Mouse (Mus musculus) right cerebral cortex, postnatal 25 days (tissue): ENCODE measurements at regions not wholly inside any gene's neighbourhood (a gene's known extent, or its start where the extent isn't known, plus 50 kb on each side); places are given as distances from the start of the nearest gene placed in this dataset.

Source experiments
- DNase-seq: peaks from one replicate; pipeline ENCODE4 v3.0.0; 2022

DNA sequence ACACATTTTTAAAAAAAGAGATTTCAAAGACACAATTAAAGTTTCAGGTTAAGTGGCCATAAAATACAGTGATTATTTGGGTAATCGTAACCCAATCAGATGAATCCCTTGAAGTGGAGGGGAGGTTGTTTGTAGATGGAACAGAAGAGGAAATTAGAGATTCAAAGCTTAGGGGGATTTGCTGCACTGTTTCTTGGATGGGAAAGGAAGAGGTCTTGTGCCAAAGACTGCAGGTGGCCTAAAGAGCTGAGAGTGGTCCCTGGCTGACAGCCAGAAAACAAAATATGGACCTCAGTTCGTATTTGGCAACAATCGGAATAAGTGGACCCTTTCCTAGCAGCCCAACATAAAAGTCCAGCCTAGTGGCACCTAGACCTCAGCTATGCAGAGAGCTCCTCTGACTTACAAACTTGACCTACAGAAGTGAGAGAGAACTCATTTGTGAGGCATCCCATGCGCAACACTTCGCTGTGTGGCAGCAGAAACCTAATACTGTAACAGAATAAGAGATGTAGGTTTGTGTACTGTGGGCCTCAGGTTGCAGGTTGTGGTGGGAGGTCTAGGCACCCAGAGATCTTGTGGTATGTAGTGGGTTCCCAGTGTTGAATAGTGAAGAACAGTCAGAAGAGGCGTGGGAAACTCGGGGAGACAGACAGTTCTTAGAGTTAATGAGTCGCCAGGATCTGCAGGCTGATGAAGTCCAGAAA, 110.0 kb upstream of the Ccdc54 start:
- no peak for DNase-seq

DNA sequence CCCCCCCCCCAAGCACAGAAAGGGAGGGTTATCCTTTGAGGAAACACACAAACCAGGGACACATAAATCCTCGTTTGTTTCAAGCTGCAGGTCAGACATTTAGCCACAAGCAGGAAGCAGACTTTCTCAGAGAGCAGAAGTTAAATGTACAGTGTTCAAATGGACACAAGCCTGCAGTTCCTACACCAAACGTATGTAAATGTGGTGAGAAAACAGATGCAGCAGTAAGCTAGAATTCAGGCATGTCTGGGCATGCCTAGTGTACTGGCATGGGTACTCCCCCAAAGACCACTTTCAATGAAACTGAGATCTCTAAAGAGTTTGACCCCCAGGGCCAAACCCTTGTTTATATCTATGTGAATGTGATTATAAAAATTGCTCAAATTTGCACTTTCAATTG, 109.2 kb upstream of the Ccdc54 start:
- DNase-seq: no peak

DNA sequence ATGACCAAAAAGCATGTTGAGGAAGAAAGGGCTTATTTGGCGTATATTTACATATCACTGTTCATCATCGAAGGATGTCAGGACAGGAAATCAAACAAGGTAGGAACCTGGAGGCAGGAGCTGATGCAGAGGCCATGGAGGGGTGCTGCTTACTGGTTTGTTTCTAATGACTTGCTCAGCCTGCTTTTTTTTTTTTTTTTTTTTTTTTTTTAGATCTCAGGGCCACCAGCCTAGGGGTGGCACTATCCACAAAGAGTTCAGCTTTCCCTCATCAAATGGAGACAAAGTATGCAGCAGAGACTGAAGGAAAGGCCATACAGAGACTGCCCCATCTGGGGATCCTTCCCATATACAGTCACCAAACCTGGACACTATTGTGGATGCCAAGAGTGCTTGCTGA, 106.8 kb upstream of the Ccdc54 start:
- DNase-seq: no peak

DNA sequence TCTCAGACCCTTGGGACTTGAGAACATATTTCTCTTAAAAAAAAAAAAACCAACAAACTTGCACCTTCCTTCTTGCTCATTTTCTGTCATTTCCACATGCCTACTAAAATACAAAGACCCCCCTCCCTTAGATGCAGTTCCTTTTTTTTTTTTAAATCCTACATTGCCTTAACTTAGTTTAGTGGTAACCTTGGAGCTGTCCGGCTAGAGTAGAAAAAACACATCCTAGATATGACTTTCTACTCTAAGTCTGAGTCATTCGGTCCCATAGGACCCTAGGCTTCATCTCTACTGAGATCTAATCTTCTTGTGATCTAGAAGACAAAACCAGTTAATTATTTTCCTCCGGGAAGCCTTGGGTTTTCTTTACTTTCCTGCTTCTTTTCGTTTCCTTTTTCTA, 105.1 kb upstream of the Ccdc54 start:
- no peak for DNase-seq

DNA sequence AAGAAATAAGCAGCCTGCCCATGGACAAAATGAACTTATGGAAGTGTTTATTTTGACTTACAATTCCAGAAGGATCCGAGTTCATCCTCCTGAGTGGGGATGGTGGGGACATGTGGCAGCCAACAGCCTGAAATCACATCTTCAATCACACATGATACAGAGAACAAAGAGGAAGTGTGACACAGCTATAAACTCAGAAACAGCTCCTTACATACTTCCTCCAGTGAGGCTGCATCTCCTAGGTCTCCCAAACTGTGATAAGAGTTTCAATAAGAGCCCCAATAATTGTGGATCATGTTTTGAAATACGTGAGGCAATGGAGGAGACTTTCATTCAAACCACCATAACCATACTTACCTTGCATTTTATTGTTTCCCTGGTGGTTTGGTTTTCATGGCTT, 103.1 kb upstream of the Ccdc54 start:
- no peak for DNase-seq

DNA sequence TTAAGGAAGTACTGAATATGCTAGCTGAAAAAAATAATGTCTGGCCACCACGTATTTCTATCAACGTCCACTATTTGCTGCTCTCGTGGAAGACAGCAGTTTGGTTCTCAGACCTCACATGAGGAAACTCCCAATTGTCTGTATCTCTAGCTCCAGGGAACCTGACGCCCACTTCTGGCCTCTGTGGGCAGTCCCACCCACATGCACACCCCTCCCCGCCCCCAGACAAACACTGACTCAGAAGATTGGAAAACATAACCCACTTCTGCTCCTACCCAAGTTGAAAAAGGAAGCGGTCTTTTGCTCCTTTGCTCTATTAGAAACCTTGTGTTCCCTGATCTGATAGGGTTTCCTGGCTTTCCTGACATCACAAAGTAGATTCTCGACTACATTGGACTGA, 99.9 kb upstream of the Ccdc54 start:
- no peak for DNase-seq

DNA sequence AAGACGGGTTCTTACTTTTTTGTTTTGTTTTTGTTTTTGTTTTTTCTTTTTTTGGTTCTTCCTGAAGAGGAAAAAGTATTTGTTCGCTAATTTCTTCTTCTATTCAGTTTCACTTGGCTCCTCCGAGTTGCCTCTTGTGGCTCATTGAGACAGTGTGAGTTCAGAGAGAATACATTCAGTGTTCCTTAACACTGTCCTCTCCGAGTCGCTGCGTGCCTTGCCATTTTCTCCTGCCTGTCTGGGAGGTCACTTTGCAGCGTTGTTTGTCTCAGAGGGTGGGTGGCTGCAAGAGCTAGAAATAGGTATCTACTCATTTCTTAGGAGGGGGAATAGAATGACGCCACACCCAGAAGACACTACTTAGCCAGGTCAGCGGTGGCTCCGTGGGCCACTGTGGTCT, 98.6 kb upstream of the Ccdc54 start:
- no peak for DNase-seq

DNA sequence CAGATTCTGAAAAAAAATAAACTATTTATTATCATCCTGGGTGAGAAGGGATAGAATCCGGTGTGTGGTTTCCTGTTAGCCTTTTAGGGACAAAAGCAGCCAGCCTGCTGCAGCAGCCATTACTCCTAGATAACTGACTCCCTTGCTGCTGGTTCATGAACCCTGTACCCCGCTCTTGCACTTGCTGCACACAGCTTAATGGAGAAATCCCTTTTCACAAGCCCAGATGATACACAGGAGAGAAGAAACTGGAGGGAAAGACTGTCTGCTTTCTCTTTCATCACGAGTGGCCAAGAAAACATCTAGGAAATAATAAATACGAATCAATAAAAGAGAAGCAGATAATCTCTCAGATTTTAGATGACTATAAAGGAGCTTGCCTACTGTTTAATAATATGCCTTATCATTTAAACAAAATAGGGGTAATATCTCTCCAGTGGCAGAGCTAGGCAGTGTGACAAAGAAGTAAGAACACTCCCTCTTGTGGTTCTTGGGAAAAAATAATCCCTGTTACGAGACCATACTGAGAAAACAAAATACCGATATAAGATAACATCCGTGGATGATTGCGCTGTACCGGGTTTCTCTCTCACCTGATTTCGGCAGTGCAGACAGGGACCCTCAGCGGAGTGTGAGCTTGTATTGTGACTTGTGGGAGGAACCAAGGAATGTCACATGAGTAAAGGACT, 98.0 kb upstream of the Ccdc54 start:
- DNase-seq: no peak

DNA sequence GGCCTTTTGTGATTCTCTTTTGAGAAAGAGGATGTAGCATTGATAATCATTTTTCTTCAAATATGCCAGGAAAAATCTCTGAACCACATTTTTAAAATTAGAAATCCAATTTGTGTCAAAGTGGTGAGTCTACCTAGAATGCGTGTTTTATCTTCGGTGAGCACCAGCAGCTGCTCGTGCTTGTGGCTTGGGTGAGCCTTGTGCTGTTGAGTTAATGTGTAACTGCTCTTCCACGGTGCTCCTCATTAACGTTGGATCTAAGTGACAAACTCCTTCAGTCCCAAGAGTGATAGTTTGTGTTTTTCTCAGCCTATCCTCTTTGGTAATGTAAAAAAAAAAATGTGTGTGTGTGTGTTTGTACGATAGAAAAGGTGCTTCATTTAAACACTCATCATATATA, 88.7 kb upstream of the Ccdc54 start:
- DNase-seq: no peak

DNA sequence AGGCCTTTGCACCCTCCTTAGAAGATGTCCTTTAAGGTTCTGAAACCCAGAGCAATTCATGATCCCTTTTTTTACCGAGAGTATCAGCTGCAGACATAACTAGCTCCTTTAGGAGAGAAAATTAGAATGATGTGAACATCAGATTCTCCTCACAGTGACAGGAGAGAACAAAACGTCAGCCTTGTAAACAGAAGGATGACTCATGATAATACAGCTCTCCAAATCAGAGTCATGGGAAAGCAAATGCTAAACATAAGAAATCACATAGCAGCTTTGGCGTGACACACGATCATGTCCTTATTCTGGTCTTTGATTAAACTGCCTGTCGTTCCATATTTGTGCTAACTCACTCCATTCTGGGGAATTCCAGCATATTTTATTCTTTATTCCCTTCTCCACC, 82.4 kb upstream of the Ccdc54 start:
- DNase-seq: no peak

DNA sequence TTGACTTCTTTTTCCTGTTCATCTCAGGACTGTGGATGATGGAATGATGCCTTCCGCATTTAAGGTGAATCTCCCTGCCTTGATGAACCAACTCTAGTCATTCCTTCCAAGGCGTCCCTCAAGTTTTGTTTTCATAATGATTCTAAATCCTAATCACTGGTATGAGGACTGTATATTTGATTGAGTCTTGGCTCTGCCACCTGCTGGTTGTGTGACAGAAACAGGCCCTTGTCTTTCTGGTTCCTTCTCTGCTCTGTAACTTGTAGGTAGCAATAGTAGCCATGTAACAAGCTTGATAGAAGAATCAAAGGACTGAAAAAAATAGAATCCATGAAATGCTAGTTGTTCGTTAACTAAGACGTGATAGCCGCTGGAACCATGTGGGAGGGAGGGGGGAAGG, 81.8 kb upstream of the Ccdc54 start:
- no peak for DNase-seq

DNA sequence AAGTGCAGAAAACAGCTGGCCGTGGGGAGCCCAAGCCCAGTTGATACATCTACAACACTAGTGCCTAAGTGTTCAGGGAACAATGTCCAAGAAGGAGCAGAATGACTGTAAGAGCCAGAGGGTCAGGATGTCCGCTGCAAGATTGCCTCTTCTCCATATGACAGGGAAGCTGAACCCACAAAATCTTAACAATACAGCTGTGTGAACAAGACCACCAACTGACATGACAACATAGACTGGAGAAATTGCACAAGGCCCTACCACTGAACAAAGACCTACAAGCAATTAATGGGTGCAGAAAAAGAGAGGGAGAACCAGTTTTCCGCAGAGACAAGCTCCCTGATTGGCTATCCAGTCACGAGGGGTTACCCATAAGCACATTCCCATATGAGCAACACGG, 80.2 kb upstream of the Ccdc54 start:
- DNase-seq: no peak

DNA sequence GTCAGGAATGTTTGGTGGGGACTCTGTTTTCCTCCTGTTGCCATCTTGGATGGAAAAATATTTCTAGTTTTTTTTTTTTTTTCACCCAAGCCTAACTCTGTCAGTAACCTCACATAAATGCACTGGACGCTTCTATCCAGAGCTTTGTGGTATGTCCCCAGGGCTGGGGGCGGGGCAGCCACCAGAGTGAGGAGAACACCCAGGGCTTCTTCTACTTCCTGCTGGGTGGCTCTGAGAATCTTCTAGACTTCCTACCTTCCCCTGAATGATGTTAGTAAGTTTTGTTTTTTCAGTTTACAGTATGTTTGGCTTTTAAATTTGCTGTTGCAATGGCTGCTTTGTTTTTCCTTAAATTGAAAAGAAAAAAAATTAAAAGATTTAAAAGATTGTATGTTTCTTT, 73.3 kb upstream of the Ccdc54 start:
- DNase-seq: no peak
